Mouse (Mus musculus): ENCODE measurements around the gene Ssbp3.

GRCm38 (mm10) chr4:107003786-107004185 lies 93.3 kb downstream of the Ssbp3 start:
- no peak for TF ChIP-seq POLR2A (IDR thresholded peaks at IDR 0.05; ENCODE audit: low read depth, low read length)
- no peak for TF ChIP-seq CTCF (IDR thresholded peaks at IDR 0.05; ENCODE audit: borderline replicate concordance, insufficient read depth, low read length)
